Mouse (Mus musculus) embryonic facial prominence, embryonic 11.5 days (tissue): ENCODE results near the gene Gse1. TPM values are rescaled to one million over a fixed set of nuclear protein-coding genes. Genes with fewer than 3 reads are reported as not detected.

Source experiments
- ATAC-seq: fragments of 200-750 bp; cut with Nextera tagmentation; replicated peaks from 2 replicates; pipeline ENCODE4 v1.8.0; 2017; ENCODE audit warnings: low read depth; ENCODE audit not compliant: insufficient number of reproducible peaks, low FRiP score, low TSS enrichment
- DNase-seq: peaks from one replicate; pipeline ENCODE4 v3.0.0-alpha.2; 2015; ENCODE audit warnings: low spot score
- H3K27ac ChIP-seq: fragments of 300-500 bp; sonication (generic); replicated peaks from 2 replicates; pipeline ENCODE4 v1.5.1; 2014; ENCODE audit warnings: mild to moderate bottlenecking, low read depth, low read length, control low read depth
- H3K27me3 ChIP-seq: fragments of 300-500 bp; sonication (generic); 2 replicates; pipeline ENCODE4 v1.6.1; 2014; ENCODE audit warnings: mild to moderate bottlenecking, low read length, moderate library complexity, mixed read lengths; ENCODE audit not compliant: control insufficient read depth, insufficient read depth
- H3K36me3 ChIP-seq: fragments of 300-500 bp; sonication (generic); replicated peaks from 2 replicates; pipeline ENCODE4 v1.6.1; 2014; ENCODE audit warnings: low read depth, mild to moderate bottlenecking, low read length, moderate library complexity, mixed read lengths; ENCODE audit not compliant: control insufficient read depth, insufficient read depth
- H3K4me1 ChIP-seq: fragments of 300-500 bp; sonication (generic); 2 replicates; pipeline ENCODE4 v1.6.1; 2014; ENCODE audit warnings: low read length, mixed read lengths; ENCODE audit not compliant: control insufficient read depth, insufficient read depth
- H3K4me2 ChIP-seq: fragments of 300-500 bp; sonication (generic); 2 replicates; pipeline ENCODE4 v1.6.1; 2014; ENCODE audit warnings: low read depth, mild to moderate bottlenecking, control low read depth, low read length, moderate library complexity
- H3K4me3 ChIP-seq: fragments of 300-500 bp; sonication (generic); 2 replicates; pipeline ENCODE4 v1.5.1; 2014; ENCODE audit warnings: low read depth, low read length, control low read depth
- H3K9ac ChIP-seq: fragments of 300-500 bp; sonication (generic); replicated peaks from 2 replicates; pipeline ENCODE4 v1.6.1; 2014; ENCODE audit warnings: mild to moderate bottlenecking, control low read depth, low read length
- H3K9me3 ChIP-seq: fragments of 300-500 bp; sonication (generic); replicated peaks from 2 replicates; pipeline ENCODE4 v1.6.1; 2016; ENCODE audit warnings: mild to moderate bottlenecking, low read length, inconsistent platforms, mixed read lengths; ENCODE audit not compliant: control insufficient read depth
- WGBS: fragments of 180-500 bp; shearing (Covaris S2); extraction: QIAGEN DNeasy Blood & Tissue Kit; methylation state at CpG from one replicate; pipeline ENCODE4 v1.1.7; 2014; 5-methylcytosine and 5-hydroxymethylcytosine counted together
- polyA plus RNA-seq: library from polyadenylated mRNA; unstranded; fragments of >200 nt; fragmentation: Nextera tagmentation; extraction: Ambion mirVana; gene quantifications from 2 replicates; pipeline ENCODE4 v1.2.1, GENCODE M21; 2014

The Gse1 gene
- polyA plus RNA-seq, 1 experiment from 2014 or later: 8.1 TPM

DNA sequence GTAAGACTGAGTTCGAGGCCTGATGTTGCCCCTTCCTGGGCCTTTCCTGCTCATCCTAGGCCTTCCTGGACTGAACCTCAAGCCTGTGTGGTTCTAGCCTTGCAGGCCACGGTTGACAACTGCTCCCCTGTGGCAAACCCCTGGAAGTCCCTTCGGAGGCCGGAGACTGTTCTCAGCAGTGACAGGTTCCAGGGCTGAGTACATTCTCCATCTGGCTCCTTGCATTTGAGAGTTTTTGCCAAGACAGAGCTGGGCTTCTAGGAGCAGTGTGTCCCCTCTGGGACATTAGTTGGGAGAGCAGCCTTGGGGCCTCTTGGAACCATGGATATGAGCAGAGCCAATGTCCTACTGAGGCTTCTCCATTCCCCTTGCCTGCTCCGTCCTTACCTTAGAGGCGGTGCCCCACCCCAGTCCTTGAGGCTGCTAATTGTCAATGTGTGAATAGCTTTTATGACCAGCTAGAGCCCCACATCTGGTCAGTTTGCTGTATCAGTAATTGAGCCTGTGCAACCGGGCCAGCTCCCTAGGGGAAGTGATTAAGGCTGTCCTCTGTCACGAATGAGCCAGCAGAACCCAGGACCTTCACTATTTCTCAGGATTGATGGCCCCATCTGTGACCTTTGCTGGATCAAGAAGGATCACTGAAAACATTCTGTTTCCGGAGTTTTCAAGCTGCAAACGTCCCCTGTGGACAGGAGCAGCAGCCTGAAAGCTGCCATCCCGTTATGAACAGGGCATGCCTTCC lies 289.6 kb downstream of the Gse1 start:
- H3K27me3 ChIP-seq: no peaks in the 10 kb centered on the region
- H3K4me1 ChIP-seq: peaks cover 29% of the 10 kb centered on the region
- H3K4me3 ChIP-seq: no peak overlapping the region
- DNase-seq (no peak), ATAC-seq (no peak)
- no peaks in the 10 kb centered on the region for H3K36me3 ChIP-seq
- H3K27ac ChIP-seq: no peak overlapping the region
- no peak overlapping the region for H3K9ac ChIP-seq
- H3K4me2 ChIP-seq: no peak overlapping the region
- WGBS: 36% methylated on average over 11 of the region's 11 CpGs
- H3K9me3 ChIP-seq: no peaks in the 10 kb centered on the region

- Histone ChIP-seq H3K27me3 (no peaks in the 10 kb centered on the region), H3K27ac (no peak overlapping the region), H3K9me3 (no peaks in the 10 kb centered on the region), H3K4me1 (peaks cover 23% of the 10 kb centered on the region), H3K4me2 (no peak overlapping the region), H3K4me3 (no peak overlapping the region), H3K36me3 (no peaks in the 10 kb centered on the region), H3K9ac (no peak overlapping the region)
- WGBS: 61% methylated on average over 14 of the region's 14 CpGs
- ATAC-seq (no peak), DNase-seq (no peak)
These were observed 290.7 kb downstream of the Gse1 start for GRCm38 (mm10) chr8:120518736-120519534.

DNA sequence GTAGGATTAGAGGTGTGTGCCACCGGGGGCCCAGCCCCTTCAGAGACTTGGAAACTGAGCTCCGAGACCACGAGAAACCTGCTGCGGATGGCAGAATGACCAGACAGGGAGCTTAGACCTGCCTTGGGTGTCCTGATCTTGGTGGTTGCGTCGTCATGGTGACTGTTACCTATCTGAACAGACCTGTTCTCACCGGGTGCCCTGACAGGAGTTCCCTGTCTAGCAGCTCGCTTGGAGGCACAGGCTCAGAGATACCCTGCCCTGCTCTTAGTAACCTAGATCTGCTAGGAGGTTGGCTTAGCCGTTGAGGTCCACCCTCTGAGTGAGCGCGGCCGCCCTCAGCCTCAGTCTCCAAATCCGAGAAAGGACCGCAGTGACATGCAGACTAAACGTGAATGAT lies 292.0 kb downstream of the Gse1 start:
- Histone ChIP-seq H3K27ac (no peak overlapping the region), H3K4me1 (peaks cover 20% of the 10 kb centered on the region), H3K36me3 (no peaks in the 10 kb centered on the region), H3K9ac (no peak overlapping the region), H3K4me2 (no peak overlapping the region), H3K9me3 (no peaks in the 10 kb centered on the region), H3K27me3 (no peaks in the 10 kb centered on the region), H3K4me3 (no peak overlapping the region)
- 67% methylated on average over 15 of the region's 15 CpGs for WGBS
- ATAC-seq (no peak), DNase-seq (no peak)

- H3K27ac ChIP-seq: no peak overlapping the region
- H3K27me3 ChIP-seq: no peaks in the 10 kb centered on the region
- H3K36me3 ChIP-seq: no peaks in the 10 kb centered on the region
- H3K4me3 ChIP-seq: no peak overlapping the region
- WGBS: 12% methylated on average over 20 of the region's 20 CpGs
- no peak overlapping the region for H3K4me2 ChIP-seq
- peak; percentile 68 for DNase-seq
- no peak overlapping the region for H3K9ac ChIP-seq
- ATAC-seq: peak; percentile 50; the same call in 1 of the 2 replicates
- H3K9me3 ChIP-seq: no peaks in the 10 kb centered on the region
- peaks cover 19% of the 10 kb centered on the region for H3K4me1 ChIP-seq
These were observed 292.7 kb downstream of the Gse1 start for GRCm38 (mm10) chr8:120520707-120521590.

GRCm38 (mm10) chr8:120521591-120521965 lies 293.3 kb downstream of the Gse1 start:
- 64% methylated on average over 7 of the region's 7 CpGs for WGBS
- H3K9ac ChIP-seq: no peak overlapping the region
- no peaks in the 10 kb centered on the region for H3K9me3 ChIP-seq
- H3K27me3 ChIP-seq: no peaks in the 10 kb centered on the region
- H3K27ac ChIP-seq: no peak overlapping the region
- DNase-seq (no peak), ATAC-seq (no peak)
- H3K36me3 ChIP-seq: no peaks in the 10 kb centered on the region
- no peak overlapping the region for H3K4me3 ChIP-seq
- no peak overlapping the region for H3K4me2 ChIP-seq
- peaks cover 14% of the 10 kb centered on the region for H3K4me1 ChIP-seq

DNA sequence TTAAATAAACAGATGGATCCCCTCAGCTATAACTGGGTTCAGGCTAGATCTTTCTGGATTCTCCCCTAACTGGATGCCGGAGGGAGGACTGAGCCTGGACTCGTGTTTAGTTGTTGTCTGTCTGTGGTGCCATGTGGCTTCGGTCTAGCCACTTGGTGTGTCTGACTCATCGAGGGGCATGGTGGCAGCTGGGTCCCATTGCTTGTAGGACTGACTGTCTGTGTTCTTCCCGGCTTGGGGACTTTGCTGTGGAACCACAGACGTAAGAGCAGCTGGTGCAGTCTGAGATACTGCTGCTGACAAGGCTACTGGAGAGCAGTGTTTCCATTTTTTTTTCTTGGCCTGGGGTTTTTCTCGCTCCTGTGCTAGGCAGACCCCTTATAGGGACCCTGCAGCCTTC lies 295.4 kb downstream of the Gse1 start:
- H3K36me3 ChIP-seq: no peaks in the 10 kb centered on the region
- no peak overlapping the region for H3K27ac ChIP-seq
- ATAC-seq: no peak
- H3K9me3 ChIP-seq: no peaks in the 10 kb centered on the region
- H3K27me3 ChIP-seq: no peaks in the 10 kb centered on the region; the same call in 1 of the 2 replicates
- WGBS: 79% methylated on average over 7 of the region's 7 CpGs
- peaks cover 10% of the 10 kb centered on the region for H3K4me1 ChIP-seq
- no peak overlapping the region for H3K9ac ChIP-seq
- H3K4me3 ChIP-seq: no peak overlapping the region
- DNase-seq: no peak
- no peak overlapping the region for H3K4me2 ChIP-seq

DNA sequence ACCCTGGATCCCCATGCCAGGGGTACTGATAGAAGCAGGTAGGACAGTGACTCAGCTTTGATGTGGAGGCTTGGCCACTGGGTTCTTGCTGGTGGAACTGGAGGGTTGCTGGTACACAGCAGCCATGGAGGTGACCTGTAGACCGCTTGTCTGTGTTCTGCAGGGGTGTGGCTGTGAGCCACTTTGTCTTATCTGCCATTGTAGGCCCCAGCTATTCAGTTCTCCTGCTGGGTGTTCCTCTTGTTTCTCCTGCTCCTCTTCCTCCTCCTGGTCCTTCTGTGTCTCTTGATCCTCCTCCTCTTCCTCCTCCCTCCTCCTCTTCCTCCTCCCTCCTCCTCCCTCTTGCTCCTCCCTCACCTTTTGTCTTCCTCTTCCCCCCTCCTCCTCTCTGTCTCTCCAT lies 296.9 kb downstream of the Gse1 start:
- no peaks in the 10 kb centered on the region for H3K36me3 ChIP-seq
- H3K4me1 ChIP-seq: peaks cover 7% of the 10 kb centered on the region
- H3K27ac ChIP-seq: no peak overlapping the region
- no peaks in the 10 kb centered on the region for H3K9me3 ChIP-seq
- H3K27me3 ChIP-seq: no peaks in the 10 kb centered on the region; the same call in 1 of the 2 replicates
- no peak overlapping the region for H3K4me3 ChIP-seq
- no peak for DNase-seq
- H3K9ac ChIP-seq: no peak overlapping the region
- no peak for ATAC-seq
- 67% methylated on average over 1 of the region's 1 CpGs for WGBS
- H3K4me2 ChIP-seq: no peak overlapping the region
